Mouse (Mus musculus) layer of hippocampus, postnatal 36 days (tissue): ENCODE measurements around the gene Rnf186. TPM values are rescaled to one million over a fixed set of nuclear protein-coding genes. Genes with fewer than 3 reads are reported as not detected.
"Not testable (repeated sequence)": the region's sequence is repeated elsewhere in the genome, so short reads cannot be mapped to it uniquely, and the experiment has no call there.

Experiments
- DNase-seq, 2 experiments: peaks; one replicate each; pipeline ENCODE4 v3.0.0; 2022
- total RNA-seq, 2 experiments: library from RNA; stranded (reverse); gene quantifications; 2 replicates each; pipeline ENCODE4 v1.2.3; 2021

The Rnf186 gene
- total RNA-seq, 2 experiments from 2014 or later: not detected

GRCm38 (mm10) chr4:138972139-138972826 lies 5.4 kb downstream of the Rnf186 start:
- peak; percentile 35 to 38 for DNase-seq

- peak; percentile 42 to 57 for DNase-seq
These were observed 6.2 kb downstream of the Rnf186 start, which contains the start of gene Tmco4 for GRCm38 (mm10) chr4:138972827-138973718. Gene Tmco4, plus strand, starts transcription at chr4:138972888.

GRCm38 (mm10) chr4:138973719-138974115 lies 6.8 kb downstream of the Rnf186 start:
- DNase-seq: peak in 1 of 2 experiments; percentile 10

GRCm38 (mm10) chr4:138974540-138974939 lies 7.6 kb downstream of the Rnf186 start:
- not testable (repeated sequence) for DNase-seq

- no peak for DNase-seq
These were observed 8.3 kb downstream of the Rnf186 start for GRCm38 (mm10) chr4:138975194-138975593.

GRCm38 (mm10) chr4:138976046-138976445 lies 9.1 kb downstream of the Rnf186 start:
- DNase-seq: no peak

GRCm38 (mm10) chr4:138980021-138980420 lies 13.1 kb downstream of the Rnf186 start:
- no peak for DNase-seq

GRCm38 (mm10) chr4:138980771-138981420 lies 14.0 kb downstream of the Rnf186 start:
- no peak for DNase-seq

- DNase-seq: no peak
These were observed 16.5 kb downstream of the Rnf186 start for GRCm38 (mm10) chr4:138983422-138983821.

- DNase-seq: no peak
These were observed 17.8 kb downstream of the Rnf186 start for GRCm38 (mm10) chr4:138984744-138985143.

- DNase-seq: no peak
These were observed 19.4 kb downstream of the Rnf186 start for GRCm38 (mm10) chr4:138986280-138986679.

GRCm38 (mm10) chr4:138994389-138994788 lies 27.5 kb downstream of the Rnf186 start:
- no peak for DNase-seq

GRCm38 (mm10) chr4:138996410-138996809 lies 29.5 kb downstream of the Rnf186 start:
- DNase-seq: no peak

GRCm38 (mm10) chr4:138997121-138997520 lies 30.2 kb downstream of the Rnf186 start:
- DNase-seq: no peak

GRCm38 (mm10) chr4:138998611-138999010 lies 31.7 kb downstream of the Rnf186 start:
- DNase-seq: no peak

GRCm38 (mm10) chr4:139001026-139001425 lies 34.1 kb downstream of the Rnf186 start:
- no peak for DNase-seq

GRCm38 (mm10) chr4:139001433-139001832 lies 34.5 kb downstream of the Rnf186 start:
- no peak for DNase-seq

GRCm38 (mm10) chr4:139004067-139004466 lies 37.2 kb downstream of the Rnf186 start:
- DNase-seq: no peak

- no peak for DNase-seq
These were observed 38.3 kb downstream of the Rnf186 start for GRCm38 (mm10) chr4:139005214-139005613.

- DNase-seq: no peak
These were observed 40.4 kb downstream of the Rnf186 start for GRCm38 (mm10) chr4:139007353-139007752.

GRCm38 (mm10) chr4:139007981-139008536 lies 41.1 kb downstream of the Rnf186 start:
- no peak for DNase-seq

GRCm38 (mm10) chr4:139011201-139011702 lies 44.3 kb downstream of the Rnf186 start:
- no peak for DNase-seq
